Mouse (Mus musculus) kidney, adult 8-10 months (tissue): ENCODE data around the gene Wfs1.
A peak's percentile ranks its signal among the peaks of the same experiment; 100 is the strongest.
"Not testable (repeated sequence)": the region's sequence is repeated elsewhere in the genome, so short reads cannot be mapped to it uniquely, and the experiment has no call there.

Experiments
- DNase-seq, 2 experiments: peaks; one replicate each; pipeline ENCODE4 v3.0.0; 2022

Gene Wfs1

GRCm38 (mm10) chr5:36988781-36989624 is at the start of gene Wfs1:
Wfs1 (minus strand) TSS chr5:36989205.
- peak; percentile 99 for DNase-seq

GRCm38 (mm10) chr5:37036884-37037283 is 47.9 kb upstream of the Wfs1 start:
- DNase-seq = no peak

- no peak for DNase-seq
These were observed 46.9 kb upstream of the Wfs1 start for GRCm38 (mm10) chr5:37035896-37036295.

GRCm38 (mm10) chr5:37035192-37035591 is 46.2 kb upstream of the Wfs1 start:
- DNase-seq = no peak

- no peak for DNase-seq
These were observed 41.7 kb upstream of the Wfs1 start for GRCm38 (mm10) chr5:37030753-37031152.

- no peak for DNase-seq
These were observed 40.4 kb upstream of the Wfs1 start for GRCm38 (mm10) chr5:37029326-37029905.

- no peak for DNase-seq
These were observed 39.7 kb upstream of the Wfs1 start for GRCm38 (mm10) chr5:37028486-37029311.

GRCm38 (mm10) chr5:37028104-37028485 is 39.1 kb upstream of the Wfs1 start:
- DNase-seq = peak; percentile 6 to 21

- DNase-seq = no peak
These were observed 38.7 kb upstream of the Wfs1 start for GRCm38 (mm10) chr5:37027701-37028100.

- DNase-seq = no peak
These were observed 28.2 kb upstream of the Wfs1 start for GRCm38 (mm10) chr5:37017222-37017621.

GRCm38 (mm10) chr5:37015612-37016310 is 26.8 kb upstream of the Wfs1 start:
- DNase-seq = peak in 1 of 2 experiments; percentile 23

GRCm38 (mm10) chr5:37010666-37011317 is 21.8 kb upstream of the Wfs1 start:
- DNase-seq = no peak

- DNase-seq = not testable (repeated sequence)
These were observed 20.8 kb upstream of the Wfs1 start for GRCm38 (mm10) chr5:37009761-37010160.

- peak; percentile 34 to 81 for DNase-seq
These were observed 13.0 kb upstream of the Wfs1 start for GRCm38 (mm10) chr5:37002001-37002400.

- no peak for DNase-seq
These were observed 12.0 kb upstream of the Wfs1 start for GRCm38 (mm10) chr5:37001002-37001401.

- DNase-seq = no peak
These were observed 9.0 kb upstream of the Wfs1 start for GRCm38 (mm10) chr5:36997996-36998395.

GRCm38 (mm10) chr5:36996410-36996809 is 7.4 kb upstream of the Wfs1 start:
- no peak for DNase-seq

GRCm38 (mm10) chr5:36990631-36991350 is 1.8 kb upstream of the Wfs1 start:
- no peak for DNase-seq

- no peak for DNase-seq
These were observed 1.2 kb upstream of the Wfs1 start for GRCm38 (mm10) chr5:36990196-36990595.

GRCm38 (mm10) chr5:36989625-36989977 is 596 bp upstream of the Wfs1 start:
- peak in 1 of 2 experiments; percentile 13 for DNase-seq

GRCm38 (mm10) chr5:36988124-36988780 is 753 bp downstream of the Wfs1 start:
- DNase-seq = peak; percentile 7 to 13
